Mouse (Mus musculus) forebrain, embryonic 12.5 days (tissue): ENCODE measurements around the gene Olfr917. TPM values are rescaled to one million over a fixed set of nuclear protein-coding genes. Genes with fewer than 3 reads are reported as not detected.

Source experiments
- ATAC-seq: fragments of 200-750 bp; cut with Nextera tagmentation; 2 replicates; pipeline ENCODE4 v1.8.0; 2017; ENCODE audit warnings: moderate TSS enrichment; ENCODE audit not compliant: low FRiP score
- H3K27ac ChIP-seq: fragments of 300-500 bp; sonication (generic); 2 replicates; pipeline ENCODE4 v1.5.1; 2016; ENCODE audit warnings: mild to moderate bottlenecking
- H3K27me3 ChIP-seq: fragments of 300-500 bp; sonication (generic); 2 replicates; pipeline ENCODE4 v1.6.1; 2016; ENCODE audit warnings: mild to moderate bottlenecking
- H3K36me3 ChIP-seq: fragments of 300-500 bp; sonication (generic); replicated peaks from 2 replicates; pipeline ENCODE4 v1.6.1; 2016; ENCODE audit warnings: mild to moderate bottlenecking
- H3K4me1 ChIP-seq: fragments of 300-500 bp; sonication (generic); 2 replicates; pipeline ENCODE4 v1.6.1; 2016
- H3K4me2 ChIP-seq: fragments of 300-500 bp; sonication (generic); 2 replicates; pipeline ENCODE4 v1.6.1; 2016; ENCODE audit warnings: mild to moderate bottlenecking, moderate library complexity
- H3K4me3 ChIP-seq: fragments of 300-500 bp; sonication (generic); replicated peaks from 2 replicates; pipeline ENCODE4 v1.5.1; 2016; ENCODE audit warnings: mild to moderate bottlenecking
- H3K9ac ChIP-seq: fragments of 300-500 bp; sonication (generic); 2 replicates; pipeline ENCODE4 v1.6.1; 2016; ENCODE audit warnings: mild to moderate bottlenecking
- H3K9me3 ChIP-seq: fragments of 300-500 bp; sonication (generic); 2 replicates; pipeline ENCODE4 v1.6.1; 2016
- WGBS: fragments of 180-500 bp; shearing (Covaris S2); methylation state at CpG from one replicate; pipeline ENCODE4 v1.1.7; 2016; 5-methylcytosine and 5-hydroxymethylcytosine counted together
- polyA plus RNA-seq: library from polyadenylated mRNA; unstranded; fragments of >200 nt; fragmentation: Nextera tagmentation; extraction: Ambion mirVana; gene quantifications from 2 replicates; pipeline ENCODE4 v1.2.1, GENCODE M21; 2016

Olfr917 gene
- not detected in 2 replicates for polyA plus RNA-seq

DNA sequence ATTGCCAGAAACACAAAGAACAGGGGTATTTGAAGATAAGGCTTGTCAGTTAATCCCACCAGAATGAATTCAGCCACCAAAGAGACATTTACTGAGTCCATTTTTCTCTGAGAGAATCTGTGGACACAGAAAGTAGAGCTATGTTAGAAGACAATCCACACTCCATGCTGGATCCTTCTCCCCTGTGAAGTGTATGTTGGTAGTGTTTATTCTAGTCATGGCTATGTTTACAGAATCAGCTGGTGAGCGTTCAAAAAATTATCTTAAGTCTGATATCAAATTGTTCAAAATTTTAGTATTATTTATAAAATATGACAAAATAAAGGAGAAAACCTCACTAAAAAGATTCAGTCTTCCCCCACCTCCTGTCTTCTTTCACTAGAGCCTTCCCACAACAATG lies at the start of gene Olfr917:
Gene Olfr917 (minus strand): TSS at position 101 of the 400 bp plus-strand sequence.
- Histone ChIP-seq H3K27ac (no peak within 1 kb of the TSS), H3K9ac (no peak within 1 kb of the TSS), H3K36me3 (no peaks in the 10 kb centered on the region), H3K27me3 (no peaks in the 10 kb centered on the region), H3K9me3 (no peaks in the 10 kb centered on the region), H3K4me3 (no peak within 1 kb of the TSS), H3K4me2 (no peak within 1 kb of the TSS), H3K4me1 (no peaks in the 10 kb centered on the region)
- WGBS: 91% methylated on average over 1 of the region's 1 CpGs
- no peak for ATAC-seq

DNA sequence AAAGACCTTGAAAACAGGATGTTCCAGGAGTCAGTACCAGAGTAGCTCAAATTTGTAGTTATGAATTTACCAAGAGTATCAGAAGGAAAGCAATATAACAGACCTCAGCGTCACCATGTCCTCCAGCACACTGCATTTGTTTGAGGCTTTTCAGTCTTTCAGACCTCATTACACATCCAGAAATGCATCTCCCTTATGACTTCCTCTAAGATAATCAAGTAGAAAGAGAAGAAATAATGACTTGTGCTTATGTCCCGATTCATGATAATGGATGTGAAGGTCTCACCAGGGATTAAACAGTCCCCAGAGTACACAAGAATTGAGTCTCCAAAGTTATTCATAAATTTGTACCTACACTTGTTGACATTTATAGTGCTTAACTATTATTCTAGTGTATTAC lies 8.9 kb upstream of the Olfr917 start, which contains the start of gene Olfr918:
Gene Olfr918 (minus strand): TSS at position 101 of the 400 bp plus-strand sequence.
- Histone ChIP-seq H3K4me2 (no peak within 1 kb of the TSS), H3K27ac (no peak within 1 kb of the TSS), H3K9me3 (no peaks in the 10 kb centered on the region), H3K27me3 (no peaks in the 10 kb centered on the region), H3K36me3 (no peaks in the 10 kb centered on the region), H3K9ac (no peak within 1 kb of the TSS), H3K4me1 (no peaks in the 10 kb centered on the region), H3K4me3 (no peak within 1 kb of the TSS)
- 88% methylated on average over 2 of the region's 2 CpGs for WGBS
- no peak for ATAC-seq

DNA sequence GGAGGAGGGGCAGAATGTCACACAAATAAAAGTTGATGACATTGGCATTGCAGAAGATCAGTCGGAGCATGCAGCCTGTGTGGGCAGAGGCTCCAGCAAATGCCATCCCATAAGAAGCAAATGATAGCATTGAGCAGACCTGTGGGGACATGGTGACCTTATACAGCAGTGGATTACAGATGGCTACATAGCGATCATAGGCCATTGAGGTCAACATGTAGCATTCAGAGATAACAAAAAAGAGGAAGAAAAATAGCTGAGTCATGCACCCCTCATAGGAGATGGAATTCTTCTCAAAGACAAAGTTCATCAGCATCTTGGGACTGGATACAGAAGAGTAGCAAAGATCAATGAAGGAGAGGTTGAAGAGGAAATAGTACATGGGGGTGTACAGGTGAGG lies 7.2 kb upstream of the Olfr917 start:
- H3K27me3 ChIP-seq: no peaks in the 10 kb centered on the region
- no peaks in the 10 kb centered on the region for H3K9me3 ChIP-seq
- no peaks in the 10 kb centered on the region for H3K36me3 ChIP-seq
- no peaks in the 10 kb centered on the region for H3K4me1 ChIP-seq
- no peak for ATAC-seq
- no peak overlapping the region for H3K4me2 ChIP-seq
- no peak overlapping the region for H3K4me3 ChIP-seq
- 81% methylated on average over 2 of the region's 2 CpGs for WGBS
- no peak overlapping the region for H3K27ac ChIP-seq
- H3K9ac ChIP-seq: no peak overlapping the region

DNA sequence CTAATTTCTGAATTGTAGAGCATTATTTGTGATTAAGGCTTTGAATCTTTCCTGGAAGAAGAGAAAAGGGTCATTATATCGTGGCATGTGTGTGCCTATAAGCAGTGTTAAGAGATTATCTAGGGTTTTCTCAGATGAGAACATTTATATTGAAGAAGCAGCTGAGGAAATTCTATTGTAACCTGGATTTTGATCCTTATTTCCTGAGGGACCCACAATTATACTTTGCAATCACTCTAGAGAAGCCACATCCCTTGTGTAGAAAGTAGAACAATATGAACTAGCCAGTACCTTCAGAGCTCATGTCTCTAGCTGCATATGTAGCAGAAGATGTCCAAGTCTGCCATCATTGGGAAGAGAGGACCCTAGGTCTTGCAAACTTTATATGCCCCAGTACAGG lies 5.9 kb downstream of the Olfr917 start, which contains the start of gene Olfr916:
Gene Olfr916 (minus strand): TSS at position 101 of the 400 bp plus-strand sequence.
- 76% methylated on average over 1 of the region's 1 CpGs for WGBS
- Histone ChIP-seq H3K9ac (no peak within 1 kb of the TSS), H3K27ac (no peak within 1 kb of the TSS), H3K4me3 (no peak within 1 kb of the TSS), H3K27me3 (no peaks in the 10 kb centered on the region), H3K4me2 (no peak within 1 kb of the TSS), H3K36me3 (no peaks in the 10 kb centered on the region), H3K4me1 (no peaks in the 10 kb centered on the region), H3K9me3 (no peaks in the 10 kb centered on the region)
- ATAC-seq: no peak

DNA sequence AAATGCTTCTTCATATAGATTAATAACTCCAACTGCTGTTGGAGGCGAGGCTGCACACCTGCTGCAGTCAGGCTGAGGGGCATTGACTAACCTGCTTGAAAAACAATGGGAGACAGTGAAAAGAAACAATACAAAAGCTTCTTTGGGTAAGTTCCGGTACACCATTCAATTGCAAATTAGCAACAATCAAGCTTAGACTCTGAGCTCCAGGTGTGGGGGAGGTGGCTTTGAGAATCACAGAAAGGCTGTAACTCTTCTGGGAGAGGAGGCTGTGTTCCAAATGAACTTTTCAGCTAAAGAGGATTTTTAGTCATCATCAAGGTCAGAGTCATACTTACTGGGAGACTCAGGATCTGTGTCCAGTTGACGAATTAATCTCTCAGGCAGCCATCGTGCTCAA lies 33.2 kb downstream of the Olfr917 start:
- no peaks in the 10 kb centered on the region for H3K27me3 ChIP-seq
- no peak for ATAC-seq
- H3K4me1 ChIP-seq: no peaks in the 10 kb centered on the region
- H3K9ac ChIP-seq: no peak overlapping the region
- 0 out of 2 replicates have a peak, but pooled peaks cover 2% of the 10 kb centered on the region for H3K9me3 ChIP-seq
- H3K36me3 ChIP-seq: no peaks in the 10 kb centered on the region
- H3K27ac ChIP-seq: no peak overlapping the region
- H3K4me2 ChIP-seq: no peak overlapping the region
- H3K4me3 ChIP-seq: no peak overlapping the region
- whole genome bisulfite sequencing: 77% methylated on average over 4 of the region's 4 CpGs

Other genes with a start within 250 kb of the Olfr917 start
- gene Olfr901, start 236.4 kb downstream of the Olfr917 start, polyA plus RNA-seq: not detected in 2 replicates
- not detected in 2 replicates for gene Olfr902, start 218.2 kb downstream of the Olfr917 start, polyA plus RNA-seq
- gene Olfr904, start 202.7 kb downstream of the Olfr917 start, polyA plus RNA-seq: not detected in 2 replicates
- not detected in 2 replicates for gene Olfr905, start 194.7 kb downstream of the Olfr917 start, polyA plus RNA-seq
- gene Olfr906, start 178.8 kb downstream of the Olfr917 start, polyA plus RNA-seq: not detected in 2 replicates
- not detected in 2 replicates for gene Olfr907, start 170.0 kb downstream of the Olfr917 start, polyA plus RNA-seq
- gene Olfr911-ps1, start 144.3 kb downstream of the Olfr917 start, polyA plus RNA-seq: not detected in 2 replicates
- not detected in 2 replicates for gene Olfr910, start 128.0 kb downstream of the Olfr917 start, polyA plus RNA-seq
- not detected in 2 replicates for gene Olfr912, start 85.7 kb downstream of the Olfr917 start, polyA plus RNA-seq
- not detected in 2 replicates for gene Olfr913, start 73.1 kb downstream of the Olfr917 start, polyA plus RNA-seq
- not detected in 2 replicates for gene Olfr914, start 60.7 kb downstream of the Olfr917 start, polyA plus RNA-seq
- gene Olfr916, start 6.0 kb downstream of the Olfr917 start, polyA plus RNA-seq: not detected in 2 replicates
- gene Olfr918, start 8.8 kb upstream of the Olfr917 start, polyA plus RNA-seq: not detected in 2 replicates
- not detected in 2 replicates for gene Olfr919, start 37.8 kb upstream of the Olfr917 start, polyA plus RNA-seq
- 6.5 and 8.7 TPM in 2 replicates for gene Vwa5a, start 52.4 kb upstream of the Olfr917 start, polyA plus RNA-seq
- gene Olfr920, start 86.5 kb upstream of the Olfr917 start, polyA plus RNA-seq: not detected in 2 replicates
- not detected in 2 replicates for gene Olfr921, start 107.2 kb upstream of the Olfr917 start, polyA plus RNA-seq
- gene Olfr922, start 148.8 kb upstream of the Olfr917 start, polyA plus RNA-seq: not detected in 2 replicates
- gene Olfr923, start 160.7 kb upstream of the Olfr917 start, polyA plus RNA-seq: not detected in 2 replicates
- gene Olfr924, start 178.6 kb upstream of the Olfr917 start, polyA plus RNA-seq: not detected in 2 replicates
- not detected in 2 replicates for gene Olfr26, start 189.2 kb upstream of the Olfr917 start, polyA plus RNA-seq
- not detected in 2 replicates for gene Olfr926, start 211.3 kb upstream of the Olfr917 start, polyA plus RNA-seq